Mouse (Mus musculus) B cell, adult (primary cell): ENCODE measurements around the gene Sarm1. TPM values are rescaled to one million over a fixed set of nuclear protein-coding genes. Genes with fewer than 3 reads are reported as not detected.

Experiments used
- total RNA-seq: library from RNA; stranded (reverse); gene quantifications from 4 replicates; pipeline ENCODE4 v1.2.4, GENCODE M21; 2023; ENCODE audit not compliant: inconsistent age

Gene Sarm1
- total RNA-seq: 2.1 to 2.7 TPM (median 2.3 TPM) in 4 replicates

DNA sequence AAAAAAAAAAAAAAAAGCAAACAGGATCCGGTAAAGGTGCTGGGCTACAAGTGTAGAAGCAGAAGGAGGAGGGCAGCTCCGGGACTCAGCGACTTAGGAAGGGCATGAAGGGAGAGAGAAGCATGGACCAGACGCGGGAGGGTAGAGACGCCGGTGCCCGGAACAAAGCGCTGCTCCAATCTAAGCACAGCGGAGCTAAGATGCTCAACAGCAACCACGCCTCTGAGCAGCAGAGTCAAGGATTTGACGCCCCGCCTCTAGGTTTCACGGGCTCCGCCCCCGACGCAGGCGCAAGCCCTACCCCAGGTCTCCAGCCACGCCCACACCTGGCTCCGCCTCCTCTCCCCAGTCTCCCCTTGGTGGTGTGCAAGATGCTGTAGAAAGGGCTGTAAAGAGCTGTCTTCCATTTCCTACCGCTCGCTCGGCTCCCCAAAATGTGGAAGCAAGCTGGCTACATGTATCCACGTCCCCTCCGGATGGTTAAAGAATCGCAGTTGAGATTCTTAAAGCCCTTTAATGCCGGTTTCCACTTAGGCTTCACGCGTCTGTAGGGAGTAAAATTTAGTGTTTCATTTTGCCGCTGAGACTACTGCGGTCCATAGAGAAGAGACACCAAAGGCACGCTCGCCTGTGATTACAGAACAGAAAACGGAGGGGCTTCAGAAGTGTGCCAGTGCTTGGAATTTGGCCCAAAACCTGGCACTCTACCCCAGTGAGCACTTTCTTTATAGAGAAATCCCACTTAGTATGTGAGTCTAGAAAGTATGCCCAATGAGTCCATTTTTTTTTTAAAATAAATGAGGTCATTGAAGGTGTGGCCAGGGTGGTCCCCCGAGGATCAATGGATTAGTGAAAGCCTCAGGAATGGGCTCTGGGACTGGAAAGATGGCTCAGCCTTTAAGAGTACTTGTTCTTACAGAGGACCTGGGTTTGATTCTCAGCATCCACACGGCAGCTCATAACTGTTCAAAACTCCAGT is at the start of gene Sarm1:
Gene Sarm1 (minus strand): TSS at position 211 of the 979 bp plus-strand sequence.

DNA sequence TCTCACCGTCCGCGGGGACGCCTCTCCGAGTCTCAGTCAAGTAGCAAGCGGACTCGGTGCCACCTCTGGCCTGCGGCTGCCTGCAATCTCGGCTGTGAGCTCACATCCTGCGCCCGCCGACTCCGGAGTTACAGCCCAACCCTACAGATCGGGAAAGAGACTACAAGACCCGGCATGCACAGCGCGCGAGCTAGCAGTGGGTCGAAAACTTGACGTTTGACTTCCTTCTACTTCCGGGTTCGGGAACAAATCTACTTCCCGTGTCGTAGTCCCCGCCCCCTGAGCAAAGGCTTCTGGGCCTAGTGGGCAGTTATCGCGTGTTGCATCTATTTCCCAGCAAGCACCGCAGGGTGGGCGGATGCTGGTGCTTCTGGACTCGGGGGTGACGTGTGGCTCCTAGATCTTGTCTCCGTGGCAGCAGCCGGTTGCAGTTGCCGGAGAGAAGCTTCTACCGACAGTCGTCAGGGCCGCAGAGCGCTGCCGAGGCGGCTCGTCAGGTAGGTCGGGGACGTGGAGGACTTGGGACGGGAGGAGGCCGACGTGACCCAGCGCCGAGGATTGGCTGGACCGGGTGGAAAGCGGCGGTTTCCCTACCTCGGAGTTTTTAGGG is 38.6 kb upstream of the Sarm1 start, which contains the start of the genes Tnfaip1 and Ift20:
Gene Tnfaip1 (minus strand): TSS at position 253 of the 610 bp plus-strand sequence.
Gene Ift20 (plus strand): TSS at position 282 of the 610 bp plus-strand sequence.

DNA sequence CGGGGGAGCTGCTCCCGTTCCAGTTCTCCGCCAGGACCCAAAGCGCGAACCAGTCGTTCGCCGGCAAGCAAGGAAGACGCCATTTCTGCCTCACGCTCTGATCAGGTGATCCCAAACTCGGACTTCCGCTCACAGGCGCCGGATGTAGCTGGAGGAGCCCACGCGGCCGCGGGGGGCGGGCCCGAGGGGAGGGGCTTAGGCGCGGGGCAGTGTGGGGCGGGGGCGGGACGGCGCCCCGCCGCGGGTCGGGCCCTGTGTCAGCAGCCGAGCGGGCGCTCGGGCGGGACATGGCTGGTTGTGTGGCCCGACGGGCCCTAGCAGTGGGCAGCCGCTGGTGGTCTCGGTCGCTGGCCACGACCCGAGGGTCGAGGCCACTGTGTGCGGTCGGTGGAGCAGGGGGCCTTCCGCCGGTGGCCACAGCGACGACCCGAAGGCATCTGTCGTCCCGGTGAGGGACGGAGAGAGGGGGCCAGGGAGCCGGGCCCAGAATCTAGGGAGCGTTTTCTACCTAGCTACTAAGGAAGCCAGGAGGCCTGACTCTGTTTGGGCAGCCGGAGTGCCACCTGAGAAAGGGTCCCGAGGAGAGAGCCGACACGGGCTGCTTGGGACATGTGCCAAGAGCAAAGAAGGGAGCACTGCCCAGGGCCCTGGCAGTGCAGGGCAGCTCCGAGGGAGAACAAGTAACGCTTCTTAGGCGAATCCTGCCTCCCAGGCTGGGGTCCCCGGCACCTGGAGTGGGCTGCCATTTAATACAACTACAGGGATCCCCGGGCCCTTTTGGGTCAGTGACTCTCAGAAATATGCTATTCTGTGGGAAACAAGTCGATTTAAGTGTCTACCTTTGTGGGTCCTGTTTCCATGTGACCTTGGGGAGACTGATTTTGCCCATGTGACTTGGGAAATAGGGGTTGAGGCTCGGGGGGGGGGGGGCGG is 14.7 kb upstream of the Sarm1 start, which contains the start of the genes Tmem199 and Poldip2:
Gene Tmem199 (minus strand): TSS at position 148 of the 933 bp plus-strand sequence.
Gene Poldip2 (plus strand): TSS at position 169 of the 933 bp plus-strand sequence.

DNA sequence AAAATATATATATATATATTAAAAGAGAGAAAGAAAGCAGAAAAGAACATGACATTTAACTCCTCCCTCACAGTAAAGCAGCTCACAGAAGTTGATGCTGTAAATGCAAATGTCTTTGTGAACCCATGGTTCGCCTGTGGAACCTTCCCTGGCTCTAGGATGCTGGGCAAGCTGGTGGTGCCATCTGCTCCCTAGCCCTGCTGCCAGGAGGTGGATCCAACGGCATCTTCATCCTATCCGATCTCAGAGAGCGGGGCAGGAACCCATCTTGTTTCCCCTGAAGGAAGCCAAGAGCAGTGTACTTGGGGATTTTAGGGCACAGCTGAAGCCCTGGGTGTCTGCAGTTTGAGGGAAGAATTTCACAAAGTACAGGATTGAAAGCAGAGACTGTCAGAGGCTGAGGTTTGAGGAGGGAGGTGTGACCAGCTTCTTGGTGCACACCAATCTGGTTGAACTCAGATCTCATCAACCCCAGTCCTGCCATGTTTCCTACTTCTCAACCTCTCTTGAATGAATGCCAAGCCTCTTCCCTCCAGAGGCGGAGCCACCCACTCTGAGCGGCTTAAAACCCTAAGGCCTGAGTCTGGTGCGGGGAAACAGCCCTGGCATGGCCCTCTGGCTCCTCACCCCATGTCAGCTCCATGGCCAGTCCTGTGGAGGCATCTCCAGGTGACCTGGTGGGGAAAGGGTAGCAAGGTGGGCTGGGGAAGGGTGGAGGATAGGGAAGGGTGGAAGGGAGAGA is 5.5 kb upstream of the Sarm1 start, which contains the start of gene Sebox:
Gene Sebox (plus strand): TSS at position 539 of the 742 bp plus-strand sequence.

DNA sequence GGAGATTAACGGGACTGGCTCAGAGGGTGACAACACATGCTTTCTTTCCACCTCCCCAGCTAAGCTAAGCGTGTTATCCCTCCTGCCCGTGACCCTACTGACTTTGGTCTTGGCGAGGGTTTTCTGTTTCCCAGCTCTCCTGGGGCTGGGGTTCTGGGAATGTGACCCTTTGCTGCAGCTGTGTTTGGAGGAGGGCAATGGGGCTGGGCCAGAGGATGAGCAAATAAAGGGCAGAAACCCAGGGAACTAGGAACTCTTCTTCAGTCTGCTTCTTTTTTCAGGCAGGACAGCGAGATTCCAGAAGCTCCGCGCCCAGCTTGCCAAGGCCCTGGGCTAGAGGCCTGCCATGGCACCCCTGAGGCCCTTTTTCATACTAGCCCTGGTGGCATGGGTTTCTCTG is 1.4 kb upstream of the Sarm1 start, which contains the start of gene Vtn:
Gene Vtn (plus strand): TSS at position 88 of the 400 bp plus-strand sequence.

DNA sequence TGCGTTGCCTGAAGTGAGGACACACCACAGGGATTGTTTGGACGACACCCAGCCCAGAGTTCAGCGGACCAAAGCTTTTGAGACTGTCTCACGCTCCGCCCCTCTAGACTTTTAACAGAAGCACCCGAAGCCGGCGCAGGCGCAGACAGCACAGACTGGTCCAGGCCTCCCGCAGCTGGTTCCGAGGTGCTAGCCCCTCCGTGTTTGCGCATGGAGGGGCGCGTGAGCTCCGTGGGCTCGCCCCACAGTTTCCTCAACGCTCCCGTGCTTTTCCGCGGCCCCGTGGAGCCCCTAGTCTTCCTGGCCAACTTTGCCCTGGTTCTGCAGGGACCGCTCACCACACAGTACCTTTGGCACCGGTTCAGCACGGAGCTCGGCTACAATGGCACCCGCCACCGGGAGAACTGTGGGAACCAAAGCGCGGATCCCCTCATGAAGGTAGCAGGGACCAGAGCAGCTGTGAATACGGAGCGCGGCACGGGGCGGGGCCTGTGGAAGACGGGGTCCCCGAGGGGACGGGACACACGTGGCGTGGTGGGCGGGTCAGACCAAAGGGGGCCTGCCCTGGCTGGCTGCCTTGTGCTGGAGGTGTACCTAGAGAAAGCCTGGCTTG is 31.9 kb downstream of the Sarm1 start, which contains the start of gene Slc46a1:
Gene Slc46a1 (plus strand): TSS at position 130 of the 613 bp plus-strand sequence.

Other genes with a start within 250 kb of the Sarm1 start
- 109 to 122 TPM (median 117 TPM) in 4 replicates for gene 2610507B11Rik, start 236.0 kb downstream of the Sarm1 start, total RNA-seq
- gene BC030499, start 206.9 kb downstream of the Sarm1 start, total RNA-seq: 1.3 to 2.3 TPM (median 2.0 TPM) in 4 replicates
- 2.5 to 6.3 TPM (median 4.3 TPM) in 4 replicates for gene Spag5, start 196.2 kb downstream of the Sarm1 start, total RNA-seq
- gene Aldoc, start 174.8 kb downstream of the Sarm1 start, total RNA-seq: 34.3 to 36.6 TPM (median 35.0 TPM) in 4 replicates
- gene Pigs, start 169.3 kb downstream of the Sarm1 start, total RNA-seq: 53.8 to 62.9 TPM (median 56.3 TPM) in 4 replicates
- gene Unc119, start 154.3 kb downstream of the Sarm1 start, total RNA-seq: 55.4 to 61.9 TPM (median 57.2 TPM) in 4 replicates
- not detected in 4 replicates for gene Foxn1, start 111.2 kb downstream of the Sarm1 start, total RNA-seq
- gene Slc13a2, start 75.5 kb downstream of the Sarm1 start, total RNA-seq: not detected in 4 replicates
- 0.36 to 2.1 TPM (median 0.70 TPM) in 4 replicates for gene Slc46a1, start 32.1 kb downstream of the Sarm1 start, total RNA-seq
- not detected in 4 replicates for gene Vtn, start 1.3 kb upstream of the Sarm1 start, total RNA-seq
- not detected in 4 replicates for gene Sebox, start 5.7 kb upstream of the Sarm1 start, total RNA-seq
- gene Tmem199, start 14.4 kb upstream of the Sarm1 start, total RNA-seq: 34.4 to 42.9 TPM (median 41.0 TPM) in 4 replicates
- 30.4 to 43.1 TPM (median 39.2 TPM) in 4 replicates for gene Poldip2, start 14.4 kb upstream of the Sarm1 start, total RNA-seq
- 15.2 to 18.9 TPM (median 15.9 TPM) in 4 replicates for gene Tnfaip1, start 38.6 kb upstream of the Sarm1 start, total RNA-seq
- 21.9 to 27.7 TPM (median 23.5 TPM) in 4 replicates for gene Ift20, start 38.6 kb upstream of the Sarm1 start, total RNA-seq
- gene Tmem97, start 53.0 kb upstream of the Sarm1 start, total RNA-seq: 3.6 to 6.5 TPM (median 5.7 TPM) in 4 replicates
- gene Nlk, start 199.6 kb upstream of the Sarm1 start, total RNA-seq: 21.5 to 23.5 TPM (median 22.7 TPM) in 4 replicates